Mouse (Mus musculus) hindbrain, postnatal 0 days (tissue): Measurements from ENCODE around the gene Rybp. TPM values are rescaled to one million over a fixed set of nuclear protein-coding genes. Genes with fewer than 3 reads are reported as not detected.
A peak's percentile ranks its signal among the peaks of the same experiment; 100 is the strongest.

ENCODE experiments used
- ATAC-seq: fragments of 200-750 bp; cut with Nextera tagmentation; 2 replicates; pipeline ENCODE4 v1.8.0; 2017; ENCODE audit warnings: mild to moderate bottlenecking, moderate TSS enrichment, moderate library complexity
- DNase-seq: peaks from one replicate; pipeline ENCODE4 v3.0.0-alpha.2; 2015; ENCODE audit warnings: low spot score
- H3K27ac ChIP-seq: fragments of 300-500 bp; sonication (generic); 2 replicates; pipeline ENCODE4 v1.5.1; 2014; ENCODE audit warnings: mild to moderate bottlenecking
- H3K27me3 ChIP-seq: fragments of 300-500 bp; sonication (generic); 2 replicates; pipeline ENCODE4 v1.6.1; 2014; ENCODE audit warnings: low read length, mixed read lengths; ENCODE audit not compliant: insufficient read depth
- H3K36me3 ChIP-seq: fragments of 300-500 bp; sonication (generic); 2 replicates; pipeline ENCODE4 v1.6.1; 2014; ENCODE audit warnings: low read length, mixed read lengths; ENCODE audit not compliant: insufficient read depth
- H3K4me1 ChIP-seq: fragments of 300-500 bp; sonication (generic); 2 replicates; pipeline ENCODE4 v1.6.1; 2014; ENCODE audit warnings: antibody characterized with exemption, low read length, mixed read lengths; ENCODE audit not compliant: insufficient read depth
- H3K4me2 ChIP-seq: fragments of 300-500 bp; sonication (generic); 2 replicates; pipeline ENCODE4 v1.6.1; 2014; ENCODE audit warnings: low read depth, mild to moderate bottlenecking, low read length, moderate library complexity, mixed read lengths
- H3K4me3 ChIP-seq: fragments of 300-500 bp; sonication (generic); 2 replicates; pipeline ENCODE4 v1.5.1; 2014; ENCODE audit warnings: low read length
- H3K9ac ChIP-seq: fragments of 300-500 bp; sonication (generic); replicated peaks from 2 replicates; pipeline ENCODE4 v1.6.1; 2014; ENCODE audit warnings: mild to moderate bottlenecking, low read length, moderate library complexity, mixed read lengths
- H3K9me3 ChIP-seq: fragments of 300-500 bp; sonication (generic); 2 replicates; pipeline ENCODE4 v1.6.1; 2016; ENCODE audit warnings: low read length, mixed read lengths
- CTCF ChIP-seq: IDR thresholded peaks from 2 replicates; pipeline ENCODE4 v1.5.1; 2016; ENCODE audit warnings: antibody characterized with exemption, control low read depth, low read depth
- WGBS: fragments of 180-500 bp; shearing (Covaris S2); extraction: QIAGEN DNeasy Blood & Tissue Kit; methylation state at CpG from one replicate; pipeline ENCODE4 v1.1.7; 2014; 5-methylcytosine and 5-hydroxymethylcytosine counted together
- polyA plus RNA-seq: library from polyadenylated mRNA; unstranded; fragments of >200 nt; fragmentation: Nextera tagmentation; extraction: Ambion mirVana; gene quantifications from 2 replicates; pipeline ENCODE4 v1.2.1, GENCODE M21; 2015
- total RNA-seq: library from RNA; depleted of rRNA; stranded (reverse); fragments of >200 nt; gene quantifications from 2 replicates; pipeline ENCODE4 v1.2.3, GENCODE M21; 2014

The Rybp gene
- total and polyA plus RNA-seq, 2 experiments from 2014 or later = 18.7 to 21.6 TPM

- H3K27ac ChIP-seq = no peak overlapping the region
- no peak overlapping the region for H3K4me3 ChIP-seq
- DNase-seq (peak; percentile 31), ATAC-seq (no peak)
- H3K27me3 ChIP-seq = no peaks in the 10 kb centered on the region
- H3K36me3 ChIP-seq = no peaks in the 10 kb centered on the region
- H3K9me3 ChIP-seq = no peaks in the 10 kb centered on the region
- TF ChIP-seq CTCF = no peak
- H3K4me2 ChIP-seq = no peak overlapping the region
- H3K9ac ChIP-seq = no peak overlapping the region
- WGBS = 53% methylated on average over 1 of the region's 1 CpGs
- no peaks in the 10 kb centered on the region for H3K4me1 ChIP-seq
Observed at GRCm38 (mm10) chr6:100255411-100255810, 31.9 kb downstream of the Rybp start.

DNA sequence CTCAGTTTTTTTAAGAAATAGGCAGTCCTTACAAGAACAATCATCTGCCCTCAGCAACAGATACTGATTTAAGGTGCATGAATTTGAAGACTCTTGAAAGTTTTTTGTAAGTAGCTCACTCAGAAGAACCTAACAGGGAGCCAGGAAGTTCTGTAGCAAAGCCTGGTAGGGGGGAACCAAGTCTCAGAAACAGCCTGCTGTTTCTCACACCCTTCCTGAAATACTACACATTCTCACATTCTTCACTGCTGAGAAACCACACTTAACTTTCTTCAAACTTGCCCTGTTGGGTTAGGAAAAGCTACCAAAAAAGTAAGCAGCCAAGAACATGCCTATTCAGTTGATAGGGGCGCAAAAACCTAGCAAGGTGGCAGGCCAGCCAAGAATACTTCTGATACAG, 32.6 kb downstream of the Rybp start:
- no peak overlapping the region for H3K4me3 ChIP-seq
- no peak for TF ChIP-seq CTCF
- no peaks in the 10 kb centered on the region for H3K9me3 ChIP-seq
- H3K27ac ChIP-seq = no peak overlapping the region
- DNase-seq (no peak), ATAC-seq (no peak)
- 83% methylated on average over 1 of the region's 1 CpGs for WGBS
- H3K27me3 ChIP-seq = no peaks in the 10 kb centered on the region
- H3K9ac ChIP-seq = no peak overlapping the region
- H3K4me1 ChIP-seq = no peaks in the 10 kb centered on the region
- no peaks in the 10 kb centered on the region for H3K36me3 ChIP-seq
- no peak overlapping the region for H3K4me2 ChIP-seq

DNA sequence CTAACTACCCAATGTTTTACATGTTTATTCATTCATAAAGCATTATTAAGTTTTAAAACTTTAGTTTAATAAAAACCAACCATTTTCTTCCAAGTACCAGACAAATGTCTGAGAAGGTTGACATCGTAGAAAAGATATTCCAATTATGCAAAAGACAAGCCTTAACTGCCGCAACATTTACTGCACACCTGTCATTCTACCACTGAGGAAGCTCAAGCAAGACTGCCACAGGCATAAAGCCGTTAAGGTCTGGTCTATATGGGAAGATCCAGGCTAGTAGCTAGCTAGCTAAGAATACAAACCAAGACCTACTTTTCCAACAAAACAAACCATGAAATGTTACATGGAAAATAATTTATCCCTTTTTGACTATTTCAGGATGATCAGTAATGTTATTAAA, 42.8 kb downstream of the Rybp start:
- Histone ChIP-seq H3K27me3 (no peaks in the 10 kb centered on the region), H3K9me3 (no peaks in the 10 kb centered on the region), H3K36me3 (no peaks in the 10 kb centered on the region), H3K27ac (no peak overlapping the region), H3K4me2 (no peak overlapping the region), H3K9ac (no peak overlapping the region), H3K4me3 (no peak overlapping the region), H3K4me1 (no peaks in the 10 kb centered on the region)
- WGBS = 64% methylated on average over 3 of the region's 3 CpGs
- no peak for ATAC-seq
- no peak for DNase-seq
- TF ChIP-seq CTCF = no peak

- no peaks in the 10 kb centered on the region for H3K36me3 ChIP-seq
- H3K4me2 ChIP-seq = no peak overlapping the region
- TF ChIP-seq CTCF = no peak
- DNase-seq (no peak), ATAC-seq (no peak)
- H3K9ac ChIP-seq = no peak overlapping the region
- no peaks in the 10 kb centered on the region for H3K4me1 ChIP-seq
- no peak overlapping the region for H3K4me3 ChIP-seq
- no peak overlapping the region for H3K27ac ChIP-seq
- no peaks in the 10 kb centered on the region for H3K27me3 ChIP-seq
- no peaks in the 10 kb centered on the region for H3K9me3 ChIP-seq
Observed at GRCm38 (mm10) chr6:100235036-100235435, 52.2 kb downstream of the Rybp start.

DNA sequence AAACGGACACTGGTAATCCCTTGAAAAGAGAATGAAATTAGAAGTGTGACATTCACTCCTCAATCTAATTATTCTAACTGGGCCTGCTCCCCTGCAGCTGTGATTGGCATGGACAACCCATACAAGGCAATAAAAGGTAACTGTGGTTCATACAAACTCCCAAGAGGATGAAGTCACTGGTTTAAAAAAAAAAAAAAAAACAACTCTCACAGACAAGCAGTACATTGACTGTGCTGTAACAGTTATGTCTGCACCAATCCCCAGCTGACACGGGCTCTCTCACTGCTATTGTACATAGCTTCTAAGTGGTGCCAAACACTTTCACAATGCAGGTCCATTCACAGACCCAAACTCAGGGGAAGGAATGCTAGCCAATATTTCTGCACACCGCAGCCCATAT, 53.8 kb downstream of the Rybp start:
- Histone ChIP-seq H3K27ac (no peak overlapping the region), H3K4me1 (no peaks in the 10 kb centered on the region), H3K36me3 (no peaks in the 10 kb centered on the region), H3K9ac (no peak overlapping the region), H3K9me3 (no peaks in the 10 kb centered on the region), H3K27me3 (no peaks in the 10 kb centered on the region), H3K4me3 (no peak overlapping the region), H3K4me2 (no peak overlapping the region)
- DNase-seq (peak; percentile 46), ATAC-seq (peak; percentile 59; the same call in 1 of the 2 replicates)
- no peak for TF ChIP-seq CTCF
- 34% methylated on average over 3 of the region's 3 CpGs for WGBS

- no peaks in the 10 kb centered on the region for H3K36me3 ChIP-seq
- no peaks in the 10 kb centered on the region for H3K27me3 ChIP-seq
- H3K4me2 ChIP-seq = no peak overlapping the region
- no peak for TF ChIP-seq CTCF
- DNase-seq (no peak), ATAC-seq (no peak)
- no peaks in the 10 kb centered on the region for H3K4me1 ChIP-seq
- no peak overlapping the region for H3K4me3 ChIP-seq
- 34% methylated on average over 4 of the region's 4 CpGs for WGBS
- no peaks in the 10 kb centered on the region for H3K9me3 ChIP-seq
- no peak overlapping the region for H3K27ac ChIP-seq
- no peak overlapping the region for H3K9ac ChIP-seq
Observed at GRCm38 (mm10) chr6:100233061-100233460, 54.2 kb downstream of the Rybp start.

DNA sequence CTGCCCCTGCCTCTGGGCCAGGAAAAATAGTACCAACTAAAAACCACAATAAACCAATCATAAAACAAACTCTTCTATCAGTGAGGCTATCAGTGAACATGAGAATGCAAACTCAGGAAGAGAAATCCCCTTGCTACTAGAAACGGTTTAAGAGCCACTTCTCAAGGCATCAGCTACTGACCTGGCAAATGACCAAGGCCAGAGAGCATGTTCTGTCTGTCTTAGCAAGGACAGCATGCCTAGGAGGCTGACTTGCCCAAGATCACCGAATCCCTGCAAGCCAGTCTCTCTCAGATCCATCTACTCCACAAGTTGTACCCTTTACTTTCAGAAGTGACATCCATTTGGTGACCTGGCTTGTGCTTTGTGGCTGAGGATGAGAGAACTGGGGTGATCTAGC, 61.1 kb downstream of the Rybp start:
- Histone ChIP-seq H3K9ac (no peak overlapping the region), H3K36me3 (no peaks in the 10 kb centered on the region; the same call in 1 of the 2 replicates), H3K4me1 (no peaks in the 10 kb centered on the region), H3K4me3 (no peak overlapping the region), H3K9me3 (no peaks in the 10 kb centered on the region), H3K4me2 (no peak overlapping the region), H3K27ac (no peak overlapping the region), H3K27me3 (no peaks in the 10 kb centered on the region)
- DNase-seq (no peak), ATAC-seq (no peak)
- no peak for TF ChIP-seq CTCF
- WGBS = 62% methylated on average over 2 of the region's 2 CpGs
